Mouse (Mus musculus) left cerebral cortex, adult 18-20 months (tissue): ENCODE measurements around the gene Sorl1. TPM values are rescaled to one million over a fixed set of nuclear protein-coding genes. Genes with fewer than 3 reads are reported as not detected.

Source experiments
- DNase-seq, 2 experiments: peaks; one replicate each; pipeline ENCODE4 v3.0.0; 2021 to 2022; ENCODE audit warnings: low spot score in 2 of 2, mixed read lengths in 1 of 2
- total RNA-seq, 2 experiments: library from RNA; stranded (reverse); gene quantifications; 2 replicates each; pipeline ENCODE4 v1.2.3; 2021

The Sorl1 gene
- total RNA-seq, 2 experiments from 2014 or later = 180 to 243 TPM

DNA sequence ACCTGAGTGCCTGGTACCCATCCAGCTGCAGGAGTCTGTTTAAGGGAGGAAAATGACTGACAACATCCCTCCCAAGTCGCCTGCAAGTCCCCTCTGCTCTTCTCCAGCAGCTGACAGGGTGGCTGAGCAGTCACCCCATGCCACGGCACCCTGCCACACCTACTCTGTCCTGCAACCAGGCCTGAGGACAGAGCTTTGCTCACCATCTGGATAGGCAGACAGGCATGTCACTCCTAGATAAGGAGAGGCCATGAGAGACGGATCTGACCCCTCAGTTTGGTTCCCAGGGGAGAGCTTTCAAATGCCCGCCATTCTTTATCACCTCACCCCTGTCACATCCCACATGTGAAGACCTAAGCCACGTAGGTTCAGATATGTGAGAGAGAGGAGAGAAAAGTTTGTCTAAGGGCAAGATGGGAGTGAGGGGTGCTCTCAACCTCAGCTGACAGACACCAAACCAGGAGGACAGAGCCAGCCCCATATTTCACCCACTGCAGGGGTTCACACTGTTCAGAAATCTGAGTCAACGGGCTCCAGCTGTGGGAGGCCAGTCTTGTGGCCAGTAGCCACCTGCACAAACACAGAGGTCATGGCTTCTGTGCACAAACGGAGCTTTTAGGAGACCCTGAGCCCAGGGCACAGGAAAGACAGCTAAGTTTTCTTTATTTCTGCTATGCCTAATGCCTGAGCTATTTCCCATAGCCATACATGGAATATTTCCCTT is 104.6 kb downstream of the Sorl1 start:
- DNase-seq = no peak

DNA sequence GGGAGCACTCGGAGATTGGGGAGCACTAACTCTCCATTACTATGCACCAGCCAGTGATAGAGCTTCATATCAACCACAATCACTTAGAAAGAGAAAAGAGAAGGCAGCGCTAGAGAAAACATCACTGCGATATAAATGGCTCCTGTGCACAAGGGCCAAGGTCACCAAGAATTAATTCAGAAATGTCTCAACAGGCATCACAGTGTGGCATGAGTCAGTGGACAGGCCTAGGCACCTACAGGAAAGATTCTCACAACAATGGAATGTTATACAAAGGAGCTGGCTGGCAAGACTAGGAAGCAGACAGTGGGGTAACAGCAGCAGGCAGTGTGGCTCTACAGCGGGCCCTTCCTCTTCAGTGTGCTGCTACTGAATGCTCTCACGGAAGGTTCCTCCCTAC is 115.6 kb downstream of the Sorl1 start:
- DNase-seq = no peak

DNA sequence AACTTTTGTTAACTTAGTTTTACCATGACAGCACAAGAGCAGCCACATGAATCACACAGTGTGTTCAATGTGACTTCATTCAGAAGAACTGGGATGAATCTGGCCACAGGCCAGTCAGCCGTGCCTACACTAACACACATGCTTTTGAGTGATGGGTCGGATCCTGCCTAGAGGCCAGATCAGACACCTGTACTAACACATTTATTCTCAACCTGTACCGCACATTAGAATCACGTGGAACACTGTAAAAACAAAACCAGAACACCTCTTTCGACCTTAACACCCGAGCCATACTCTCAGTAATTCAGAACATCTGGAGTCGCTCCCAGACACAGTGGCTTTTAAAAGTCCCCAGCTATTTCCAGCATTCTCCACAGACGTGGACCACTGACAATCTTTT is 119.0 kb downstream of the Sorl1 start:
- peak in 1 of 2 experiments; percentile 23 for DNase-seq

DNA sequence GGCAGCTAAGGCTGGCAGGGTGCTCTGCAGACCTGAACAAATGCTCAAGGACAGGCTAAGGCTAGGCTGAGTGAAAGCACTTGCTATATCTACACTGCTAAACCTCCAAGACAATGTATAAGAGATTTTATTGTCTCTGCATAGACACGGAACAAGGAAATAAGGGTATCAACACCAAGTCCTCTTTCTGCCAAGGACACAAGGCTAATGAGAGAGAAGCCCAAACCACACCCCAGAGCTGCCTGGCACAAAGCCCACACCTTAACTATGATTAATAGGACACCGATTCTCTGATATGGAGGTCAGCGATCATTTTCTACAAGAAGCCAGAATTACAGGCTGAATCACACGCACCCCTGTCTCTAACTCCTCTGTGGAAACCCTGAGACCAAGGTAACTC is 120.0 kb downstream of the Sorl1 start:
- DNase-seq = no peak

DNA sequence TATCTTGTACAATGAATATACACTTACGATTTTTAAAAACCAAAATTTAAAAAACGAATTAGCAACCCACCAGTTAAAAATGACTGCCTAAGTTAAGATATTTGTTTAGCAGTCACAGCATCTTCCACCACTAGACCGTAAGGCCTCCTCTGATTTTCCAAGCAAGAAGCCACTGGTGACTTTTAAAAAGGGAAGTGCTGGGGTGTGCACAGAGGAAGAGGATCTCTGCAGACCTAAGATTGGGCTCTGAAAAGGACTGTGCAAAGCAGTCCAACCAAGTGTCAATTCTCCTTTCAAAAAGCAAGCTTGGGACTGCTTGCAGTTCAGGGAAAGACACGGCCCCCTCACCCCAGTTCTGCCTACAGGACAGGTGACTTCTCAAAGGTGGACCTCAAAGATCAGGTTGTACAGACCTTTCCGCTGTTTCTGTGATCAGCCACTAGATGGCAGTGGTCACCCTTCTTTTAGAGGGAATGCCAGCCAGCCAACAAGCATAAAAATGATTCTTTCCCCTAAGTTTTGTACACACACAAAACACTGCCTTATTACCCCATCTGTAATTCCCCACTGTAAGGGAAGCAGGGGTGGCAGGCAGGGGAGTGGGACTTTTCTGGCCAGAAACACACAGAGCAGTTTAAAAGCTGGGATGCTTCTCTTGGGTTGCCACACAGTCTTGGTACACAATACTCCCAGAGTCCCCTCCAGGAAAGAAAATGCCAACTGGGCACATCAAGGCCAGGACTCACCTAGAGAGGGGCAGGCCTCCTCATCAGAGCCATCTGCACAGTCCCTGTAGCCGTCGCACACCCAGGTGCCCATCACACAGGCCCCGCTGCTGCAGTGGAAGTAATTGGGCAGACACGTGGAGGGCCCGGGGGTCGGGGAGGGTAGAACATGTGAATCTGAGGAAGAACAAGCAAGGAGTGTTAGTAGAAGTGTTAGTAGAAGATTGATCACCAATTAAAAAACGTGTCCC is 124.3 kb downstream of the Sorl1 start:
- DNase-seq = peak in 1 of 2 experiments; percentile 50

DNA sequence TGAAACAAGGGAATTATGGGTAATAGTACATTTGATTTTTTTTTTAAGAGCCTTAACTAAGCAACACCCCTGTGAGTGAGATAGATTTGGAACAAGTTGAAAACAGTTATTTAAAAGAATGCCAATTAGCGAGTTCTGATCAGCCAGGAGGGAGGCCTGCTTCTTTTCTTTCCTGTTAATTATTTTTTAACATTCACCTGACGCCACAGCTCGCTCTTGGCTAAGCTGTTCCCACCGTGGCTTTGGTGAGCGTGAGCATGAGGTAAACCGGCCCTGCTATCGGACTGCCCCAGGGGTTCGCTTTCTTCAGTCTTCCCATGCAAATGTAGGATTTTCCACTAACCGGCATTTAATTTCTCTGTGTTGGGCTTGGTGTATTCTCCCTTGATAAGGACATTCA is 128.8 kb downstream of the Sorl1 start:
- DNase-seq = no peak

DNA sequence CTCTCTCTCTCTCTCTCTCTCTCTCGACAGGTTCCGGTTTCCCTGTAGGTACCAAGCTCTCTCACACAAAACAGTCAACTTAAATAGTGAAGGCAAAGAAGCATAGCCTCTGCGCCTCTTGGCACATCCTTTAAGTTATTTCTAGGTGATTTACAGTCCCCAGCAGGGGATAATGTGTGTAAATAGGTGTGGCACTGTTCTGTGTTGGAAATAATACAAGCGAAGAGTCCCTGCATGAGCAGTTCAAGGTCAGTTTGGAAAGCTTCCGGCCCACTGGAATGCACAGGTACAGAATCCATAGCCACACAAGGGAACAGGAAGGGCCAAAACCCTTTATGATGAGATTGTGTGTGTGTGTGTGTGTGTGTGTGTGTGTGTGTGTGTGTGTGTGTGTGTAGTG is 130.3 kb downstream of the Sorl1 start:
- DNase-seq = no peak

DNA sequence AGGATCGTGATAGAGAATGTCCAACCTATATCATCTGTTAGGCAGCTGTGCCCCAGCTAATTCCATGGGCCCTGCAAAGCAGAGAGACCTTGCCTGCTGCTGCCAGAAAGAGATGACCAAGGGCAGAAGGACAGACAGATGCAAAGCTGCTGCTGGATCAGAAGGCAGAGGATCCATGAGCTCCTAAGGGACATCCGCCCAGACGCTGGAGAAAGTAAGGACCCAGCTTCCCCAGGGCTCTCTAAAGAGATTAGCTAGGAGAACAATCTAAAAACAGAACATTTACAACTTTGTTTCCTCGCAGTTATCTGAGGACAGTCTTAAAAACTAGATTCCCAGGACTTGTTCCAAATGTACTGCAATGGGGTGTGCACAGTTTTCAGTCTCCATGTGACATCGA is 131.3 kb downstream of the Sorl1 start:
- no peak for DNase-seq

DNA sequence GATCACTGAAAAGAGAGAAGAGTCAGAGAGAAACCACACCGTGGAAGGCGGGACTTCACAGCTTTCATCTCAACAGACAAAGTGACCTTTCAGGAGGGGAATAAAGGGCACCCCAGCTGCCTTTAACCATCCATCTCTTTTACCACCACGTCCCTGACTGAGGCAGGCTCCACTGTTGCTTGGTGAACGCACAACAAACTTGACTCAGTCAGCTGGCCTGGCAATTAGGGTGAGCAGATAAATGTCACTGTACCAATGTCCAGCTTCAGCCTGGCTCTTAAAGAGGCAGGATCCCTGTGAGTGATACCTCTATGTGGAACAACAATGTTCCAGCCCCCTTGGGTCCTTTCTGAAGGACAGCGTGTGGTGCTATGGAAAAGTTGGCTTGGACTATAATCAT is 138.5 kb downstream of the Sorl1 start:
- no peak for DNase-seq

DNA sequence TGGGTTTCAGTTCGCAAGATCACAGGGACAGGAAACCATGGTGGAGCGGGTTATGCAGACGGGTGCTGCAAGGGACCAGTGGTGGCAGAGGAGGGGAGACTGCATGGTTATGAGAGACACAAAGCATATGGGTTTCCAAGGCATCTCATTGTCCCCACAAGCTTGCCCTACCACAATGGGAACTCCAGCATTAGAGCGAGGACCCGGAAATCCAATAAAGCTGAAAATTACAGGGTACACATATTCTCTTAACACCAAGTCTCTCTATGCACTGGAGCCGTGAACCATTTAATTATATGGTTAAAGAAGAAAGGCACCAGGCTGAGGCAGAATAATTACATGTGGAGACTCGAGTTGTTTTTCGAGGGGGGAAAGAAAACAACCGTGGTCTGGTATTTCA is 139.0 kb downstream of the Sorl1 start:
- DNase-seq = no peak

DNA sequence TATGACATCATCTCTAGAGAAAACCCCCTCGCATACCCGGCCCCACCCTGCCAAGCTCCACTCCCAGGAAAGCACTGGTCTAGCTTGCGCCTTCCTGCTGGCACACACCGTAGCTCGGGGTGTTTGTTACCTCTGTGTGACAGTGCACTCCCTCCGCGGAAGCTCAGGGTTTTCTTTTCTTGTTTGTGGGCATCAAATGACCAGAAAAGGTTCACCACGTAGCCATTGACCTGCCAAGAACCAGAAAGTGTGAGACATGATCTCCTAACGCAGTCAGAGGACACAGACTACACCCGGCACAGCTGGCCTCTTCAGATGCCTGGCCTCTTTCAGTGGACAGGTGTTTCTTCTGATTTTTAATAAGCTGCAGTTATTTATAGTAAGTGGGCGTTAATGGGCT is 139.8 kb downstream of the Sorl1 start:
- no peak for DNase-seq

DNA sequence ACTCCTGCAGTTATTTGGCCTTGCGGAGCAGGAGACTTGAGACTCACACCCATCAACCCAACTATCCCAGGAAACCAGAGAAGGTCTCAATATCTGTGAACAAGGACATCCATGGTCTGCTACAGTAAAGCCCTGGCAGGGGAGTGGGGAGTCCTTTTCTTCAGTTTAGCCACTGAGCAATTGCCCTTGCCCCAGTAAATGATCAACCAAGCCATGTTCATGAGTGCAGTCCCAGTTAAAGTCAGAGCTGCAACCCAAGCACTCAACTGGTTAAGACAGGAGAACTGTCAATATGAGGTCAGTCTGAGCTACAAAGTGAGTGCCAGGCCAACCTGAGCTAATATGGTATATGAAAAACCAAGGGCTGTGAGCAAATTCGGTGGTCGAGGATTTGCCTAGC is 140.8 kb downstream of the Sorl1 start:
- DNase-seq = no peak

DNA sequence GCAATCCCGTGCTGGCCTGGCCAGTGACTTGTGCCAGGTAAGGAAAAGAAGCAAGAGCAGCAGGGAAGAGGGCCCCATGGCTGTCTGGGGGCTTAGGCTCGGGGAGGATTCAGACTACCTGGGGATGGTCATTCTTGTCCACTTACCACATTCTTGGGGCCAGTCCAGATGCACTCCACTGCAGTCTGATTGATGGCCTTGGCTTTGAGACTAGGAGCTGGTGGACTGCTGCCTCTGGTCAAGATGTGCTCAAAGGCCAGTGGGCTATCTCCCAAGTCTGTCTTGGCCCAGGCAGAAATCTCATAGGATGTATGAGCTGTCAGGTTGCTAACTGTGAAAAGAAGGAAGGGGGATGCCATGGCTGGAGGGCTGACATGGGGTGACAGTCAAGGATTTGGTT is 141.3 kb downstream of the Sorl1 start:
- no peak for DNase-seq

DNA sequence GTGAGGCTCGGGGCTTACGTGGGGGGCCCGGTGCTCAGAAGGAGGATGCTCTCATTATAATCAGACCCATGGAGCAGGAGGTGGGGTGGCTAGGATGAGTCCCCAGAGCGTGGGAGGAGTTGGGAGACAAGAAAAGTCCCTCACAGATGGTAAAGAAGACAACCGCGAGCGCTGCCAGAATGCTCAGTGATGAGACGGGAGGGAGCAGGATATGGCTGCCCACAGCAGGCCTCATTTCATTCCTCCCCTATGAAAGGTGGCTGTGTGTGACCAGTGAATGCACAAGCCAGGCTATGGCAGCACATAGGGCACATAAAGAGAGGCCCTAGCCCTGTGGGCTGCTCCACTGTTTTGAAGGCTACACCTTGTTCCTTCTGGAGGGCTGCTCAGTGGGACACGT is 142.1 kb downstream of the Sorl1 start:
- DNase-seq = peak; percentile 69 to 74

DNA sequence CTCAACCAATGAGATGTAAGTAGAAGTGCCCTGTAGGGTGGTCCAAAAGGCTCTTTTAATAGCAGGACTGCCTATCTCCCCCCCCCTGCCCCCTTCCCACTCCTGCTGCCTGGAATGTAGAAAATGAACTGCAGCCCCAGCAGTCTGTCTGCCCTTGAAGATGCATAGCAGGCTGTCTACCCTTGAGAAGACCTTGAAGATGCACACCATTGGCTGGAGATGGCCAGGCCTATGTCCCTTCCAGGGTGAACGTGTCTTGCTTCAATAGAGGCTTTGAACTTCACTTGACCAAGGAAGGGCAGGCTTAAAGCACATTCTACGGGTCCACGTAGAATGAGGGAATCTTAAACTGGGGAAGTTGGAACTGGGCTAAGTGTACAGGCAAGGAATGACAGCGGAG is 142.8 kb downstream of the Sorl1 start:
- no peak for DNase-seq

DNA sequence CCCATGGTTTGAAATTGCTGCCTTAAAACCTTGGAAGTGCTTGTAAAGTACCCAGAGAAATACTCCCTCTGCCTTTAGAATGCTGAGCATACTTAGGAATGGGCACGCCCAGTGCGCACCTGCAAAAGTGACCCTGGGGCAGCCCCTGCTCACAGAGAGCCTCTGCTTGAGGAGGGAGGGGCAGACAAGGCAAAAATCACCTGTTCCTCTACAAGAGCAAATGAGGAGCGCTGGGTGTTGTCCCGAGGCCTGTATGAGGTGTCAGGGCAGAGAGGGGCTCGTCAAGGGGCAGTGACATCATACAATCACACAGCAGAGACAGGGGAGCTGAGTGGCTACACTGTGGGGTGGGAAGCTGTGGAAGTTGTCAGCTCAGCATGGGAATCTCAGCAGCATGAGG is 143.3 kb downstream of the Sorl1 start:
- no peak for DNase-seq

DNA sequence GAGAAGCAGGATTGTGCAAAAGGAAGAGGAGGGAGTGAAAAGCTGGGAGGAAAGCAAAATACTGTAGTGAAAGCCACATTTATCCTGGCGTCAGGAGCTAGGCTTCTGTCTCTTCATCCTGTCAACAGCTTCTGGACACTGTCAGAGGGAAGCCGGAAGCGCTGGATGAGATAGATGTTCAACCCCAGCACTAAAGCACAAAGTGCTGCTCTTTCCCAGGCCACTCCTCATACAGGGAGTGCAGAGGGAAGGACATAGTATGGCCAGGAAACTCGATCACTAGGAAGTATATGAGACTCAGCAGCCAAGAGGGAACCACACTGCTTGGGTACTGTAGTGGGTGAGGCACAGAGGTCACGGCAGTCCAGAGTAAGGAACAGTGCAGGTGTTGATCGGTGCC is 145.7 kb downstream of the Sorl1 start:
- no peak for DNase-seq

DNA sequence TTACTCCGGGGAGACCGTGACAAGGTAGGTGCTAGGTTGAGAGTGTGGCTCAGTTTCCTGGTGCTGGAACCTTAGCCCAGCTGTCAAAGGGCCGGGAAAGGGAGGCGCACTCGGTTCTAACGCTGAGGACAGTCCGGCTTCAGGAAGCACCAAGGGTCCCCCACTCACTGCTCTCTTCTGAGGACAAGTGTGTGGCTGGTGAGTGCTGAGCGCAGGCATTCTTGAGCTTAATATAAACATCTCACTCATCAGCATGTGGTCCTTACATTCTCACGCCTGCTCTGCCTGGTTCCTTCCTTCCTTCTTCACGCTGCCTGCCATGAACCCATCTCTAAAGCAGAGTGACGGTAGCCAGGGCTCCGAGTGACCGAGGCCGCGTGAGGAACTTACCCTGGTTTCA is 148.1 kb downstream of the Sorl1 start:
- DNase-seq = no peak

DNA sequence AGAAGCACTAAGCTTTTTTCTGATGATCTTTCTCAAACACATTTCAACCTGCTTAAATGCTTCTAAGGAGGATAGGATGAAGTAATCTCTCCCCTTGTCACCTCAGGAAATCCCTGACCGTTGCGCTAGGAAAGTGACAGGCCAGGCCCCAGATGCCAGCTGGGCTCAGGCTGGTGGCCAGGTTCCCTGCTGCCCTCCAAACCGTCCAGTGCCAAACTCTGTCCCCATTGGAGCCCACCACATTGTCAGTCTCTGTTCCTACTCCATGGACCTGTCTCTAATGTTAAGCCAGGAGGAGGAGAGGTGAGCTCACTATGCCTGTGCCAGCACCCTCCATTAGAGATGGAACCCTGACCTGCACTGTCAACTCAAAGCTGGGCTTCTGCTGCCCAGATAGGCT is 149.4 kb downstream of the Sorl1 start:
- DNase-seq = no peak

DNA sequence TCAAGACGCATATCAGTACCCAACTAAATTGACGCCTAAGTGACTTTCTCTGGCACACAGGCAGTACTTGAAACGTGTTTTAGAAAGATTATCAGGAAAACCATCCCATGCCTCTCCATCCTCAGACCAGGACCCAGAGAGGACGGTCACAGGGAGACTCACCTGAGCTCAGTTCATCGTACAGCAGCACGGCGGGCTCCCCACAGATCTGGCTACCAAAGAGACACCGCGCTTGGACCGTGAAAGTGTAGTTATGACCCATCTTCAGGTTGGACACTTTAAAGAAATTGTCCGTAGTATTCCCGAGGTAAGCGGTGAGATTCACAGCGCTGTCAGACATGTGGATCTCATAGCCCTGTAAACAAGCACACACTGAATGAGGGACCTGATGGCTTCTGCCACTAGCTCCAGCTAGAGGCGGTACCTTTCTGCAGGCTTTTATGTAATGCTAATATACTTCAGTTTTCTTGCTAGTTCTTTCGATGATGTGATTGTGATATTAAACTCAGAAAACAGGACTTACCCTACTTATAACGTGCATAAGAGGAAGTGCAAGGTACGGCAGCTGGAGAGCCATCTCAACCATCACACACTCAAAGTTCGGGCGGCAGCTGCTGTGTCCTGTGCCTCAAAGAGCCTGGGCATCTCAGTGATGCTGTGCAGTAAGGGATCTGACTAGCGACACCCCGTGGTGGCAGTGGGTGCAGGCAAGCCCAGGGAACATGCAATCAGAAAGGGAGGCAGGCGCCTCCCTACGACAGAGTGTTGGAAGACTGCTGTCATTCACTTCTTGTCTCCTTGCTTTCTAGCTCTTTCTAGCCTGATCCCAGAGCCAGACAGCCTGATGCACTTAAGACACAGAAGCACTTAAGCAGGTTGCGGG is 150.1 kb downstream of the Sorl1 start:
- peak; percentile 85 to 87 for DNase-seq

DNA sequence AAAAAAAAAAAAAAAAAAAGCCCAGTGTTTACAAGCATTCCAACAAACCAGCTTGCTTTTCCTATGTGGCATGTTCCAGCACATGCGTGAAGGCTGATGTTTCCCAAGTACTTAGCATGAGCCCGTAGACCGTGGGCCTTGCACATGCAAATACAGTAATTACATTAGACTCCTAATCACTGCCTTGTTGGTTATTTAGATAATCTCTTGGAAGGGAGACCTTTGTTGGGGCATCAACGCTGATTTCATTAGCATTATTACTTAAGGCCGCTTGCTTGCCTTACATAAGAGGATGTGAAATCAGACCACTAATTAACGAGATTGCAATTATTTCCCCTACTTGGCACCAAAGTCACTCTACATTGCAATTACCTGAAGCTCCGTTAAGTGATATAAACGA is 154.1 kb downstream of the Sorl1 start:
- DNase-seq = no peak
